Mouse (Mus musculus) hindbrain, embryonic 15.5 days (tissue): Measurements from ENCODE around the gene Tmem132c. TPM values are rescaled to one million over a fixed set of nuclear protein-coding genes. Genes with fewer than 3 reads are reported as not detected.
A peak's percentile ranks its signal among the peaks of the same experiment; 100 is the strongest.

Experiments used
- ATAC-seq: fragments of 200-750 bp; cut with Nextera tagmentation; 2 replicates; pipeline ENCODE4 v1.8.0; 2017; ENCODE audit warnings: low read depth, moderate number of reproducible peaks, moderate TSS enrichment; ENCODE audit not compliant: low FRiP score
- H3K27ac ChIP-seq: fragments of 300-500 bp; sonication (generic); replicated peaks from 2 replicates; pipeline ENCODE4 v1.5.1; 2015; ENCODE audit warnings: mild to moderate bottlenecking, inconsistent platforms
- H3K27me3 ChIP-seq: fragments of 300-500 bp; sonication (generic); 2 replicates; pipeline ENCODE4 v1.6.1; 2015; ENCODE audit warnings: control low read depth, inconsistent platforms
- H3K36me3 ChIP-seq: fragments of 300-500 bp; sonication (generic); 2 replicates; pipeline ENCODE4 v1.6.1; 2015; ENCODE audit warnings: control low read depth, inconsistent platforms
- H3K4me1 ChIP-seq: fragments of 300-500 bp; sonication (generic); replicated peaks from 2 replicates; pipeline ENCODE4 v1.6.1; 2015; ENCODE audit warnings: control low read depth, inconsistent platforms
- H3K4me2 ChIP-seq: fragments of 300-500 bp; sonication (generic); 2 replicates; pipeline ENCODE4 v1.6.1; 2015; ENCODE audit warnings: moderate library complexity, mild to moderate bottlenecking, inconsistent platforms
- H3K4me3 ChIP-seq: fragments of 300-500 bp; sonication (generic); 2 replicates; pipeline ENCODE4 v1.5.1; 2015; ENCODE audit warnings: mild to moderate bottlenecking, inconsistent platforms
- H3K9ac ChIP-seq: fragments of 300-500 bp; sonication (generic); 2 replicates; pipeline ENCODE4 v1.6.1; 2015; ENCODE audit warnings: inconsistent platforms
- H3K9me3 ChIP-seq: fragments of 300-500 bp; sonication (generic); 2 replicates; pipeline ENCODE4 v1.6.1; 2016; ENCODE audit warnings: control low read depth, inconsistent platforms
- WGBS: fragments of 180-500 bp; shearing (Covaris S2); methylation state at CpG from one replicate; pipeline ENCODE4 v1.1.7; 2015; 5-methylcytosine and 5-hydroxymethylcytosine counted together
- polyA plus RNA-seq: library from polyadenylated mRNA; unstranded; fragments of >200 nt; fragmentation: Nextera tagmentation; extraction: Ambion mirVana; gene quantifications from 2 replicates; pipeline ENCODE4 v1.2.1, GENCODE M21; 2015

Gene Tmem132c
- polyA plus RNA-seq, 1 experiment from 2014 or later, result 16.4 TPM

DNA sequence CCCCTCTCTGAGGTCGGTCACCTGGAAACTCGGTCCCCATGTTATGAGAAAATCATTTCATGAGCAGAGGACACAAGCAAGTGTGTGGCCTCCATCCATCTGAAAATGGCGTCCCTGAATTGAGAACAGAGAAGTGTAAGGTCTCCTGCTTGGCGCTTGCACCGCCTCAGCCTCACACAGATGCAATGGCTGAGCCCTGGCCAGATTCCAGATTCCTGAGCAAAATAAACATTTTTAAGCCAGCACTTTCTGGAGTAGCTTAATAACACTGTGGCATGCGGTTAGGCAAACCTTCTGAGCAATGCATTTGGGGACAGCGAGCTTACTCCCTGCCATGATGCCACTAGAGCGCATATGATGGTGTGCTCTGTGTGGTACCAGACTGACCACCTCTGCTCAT lies 48.1 kb downstream of the Tmem132c start:
- peaks cover 23% of the 10 kb centered on the region for H3K4me1 ChIP-seq
- no peak overlapping the region for H3K4me2 ChIP-seq
- ATAC-seq, result no peak
- H3K27ac ChIP-seq, result no peak overlapping the region
- no peaks in the 10 kb centered on the region for H3K9me3 ChIP-seq
- 93% methylated on average over 8 of the region's 8 CpGs for WGBS
- no peak overlapping the region for H3K9ac ChIP-seq
- no peaks in the 10 kb centered on the region for H3K36me3 ChIP-seq
- H3K27me3 ChIP-seq, result no peaks in the 10 kb centered on the region
- no peak overlapping the region for H3K4me3 ChIP-seq

DNA sequence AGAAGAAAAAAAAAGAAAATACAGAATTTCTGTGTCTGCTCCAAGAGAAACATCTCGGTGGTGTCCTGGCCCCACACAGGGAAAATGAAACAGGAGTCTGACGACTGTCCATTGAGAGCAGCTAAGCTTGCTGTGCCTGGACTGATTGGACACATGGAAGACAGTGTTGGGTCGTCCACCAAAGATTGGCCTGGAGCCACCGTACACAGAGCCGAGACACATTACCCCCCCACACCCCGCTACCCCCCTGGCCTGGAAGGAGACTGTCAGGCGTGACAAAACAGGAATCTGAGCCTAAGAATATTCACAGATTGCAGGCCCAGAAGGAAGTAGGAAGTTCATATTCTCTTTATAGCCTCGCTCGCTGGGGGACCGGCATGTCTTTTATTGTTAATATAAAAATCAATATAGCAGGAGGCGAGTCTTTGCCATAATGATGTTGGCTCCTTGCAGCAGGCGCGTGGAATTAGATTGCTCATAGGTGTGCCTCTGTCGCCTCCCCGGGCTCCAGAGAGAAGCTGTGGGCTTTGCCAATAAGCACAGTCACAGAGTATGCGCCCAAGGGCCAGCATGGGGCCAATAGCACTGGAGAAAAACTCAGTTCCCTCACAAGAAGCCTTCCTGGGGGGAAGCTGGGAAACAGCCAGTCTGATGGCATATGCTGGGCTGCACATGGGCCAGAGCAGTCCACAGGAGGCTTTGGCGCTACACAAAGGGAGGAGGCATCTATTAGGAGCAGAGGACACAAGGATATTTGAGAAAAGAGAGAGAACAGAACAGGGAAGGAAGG lies 49.0 kb downstream of the Tmem132c start:
- Histone ChIP-seq H3K9me3 (no peaks in the 10 kb centered on the region), H3K9ac (no peak overlapping the region), H3K27me3 (no peaks in the 10 kb centered on the region), H3K36me3 (no peaks in the 10 kb centered on the region), H3K4me3 (no peak overlapping the region), H3K27ac (peak overlapping the region; percentile 69), H3K4me2 (peak overlapping the region; percentile 2; the same call in 1 of the 2 replicates), H3K4me1 (peaks cover 23% of the 10 kb centered on the region)
- peak; percentile 79 for ATAC-seq
- 20% methylated on average over 17 of the region's 17 CpGs for WGBS

DNA sequence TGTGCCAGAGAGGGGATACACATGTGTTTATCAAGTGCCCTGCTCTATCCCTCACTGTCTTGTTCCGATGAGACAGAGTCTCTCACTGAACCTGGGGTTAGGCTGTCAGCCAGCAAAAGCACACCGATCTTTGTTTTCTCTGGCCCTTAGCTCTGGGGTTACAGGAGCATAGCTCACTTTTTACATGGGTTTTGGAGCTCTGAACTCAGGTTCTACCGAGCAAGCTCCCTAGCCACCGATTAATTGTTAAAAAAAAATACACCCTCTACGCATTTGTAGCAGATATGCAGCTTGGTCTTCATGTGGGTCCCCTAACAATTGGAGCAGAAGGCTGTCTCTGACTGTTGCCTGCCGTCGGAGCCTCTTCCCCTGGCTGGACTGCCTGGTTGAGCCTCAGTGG lies 50.0 kb downstream of the Tmem132c start:
- Histone ChIP-seq H3K4me3 (no peak overlapping the region), H3K27ac (peak overlapping the region; percentile 69; the same call in 1 of the 2 replicates), H3K9ac (no peak overlapping the region), H3K36me3 (no peaks in the 10 kb centered on the region), H3K4me1 (peaks cover 22% of the 10 kb centered on the region), H3K4me2 (no peak overlapping the region), H3K9me3 (no peaks in the 10 kb centered on the region), H3K27me3 (no peaks in the 10 kb centered on the region)
- 58% methylated on average over 7 of the region's 7 CpGs for WGBS
- no peak for ATAC-seq

DNA sequence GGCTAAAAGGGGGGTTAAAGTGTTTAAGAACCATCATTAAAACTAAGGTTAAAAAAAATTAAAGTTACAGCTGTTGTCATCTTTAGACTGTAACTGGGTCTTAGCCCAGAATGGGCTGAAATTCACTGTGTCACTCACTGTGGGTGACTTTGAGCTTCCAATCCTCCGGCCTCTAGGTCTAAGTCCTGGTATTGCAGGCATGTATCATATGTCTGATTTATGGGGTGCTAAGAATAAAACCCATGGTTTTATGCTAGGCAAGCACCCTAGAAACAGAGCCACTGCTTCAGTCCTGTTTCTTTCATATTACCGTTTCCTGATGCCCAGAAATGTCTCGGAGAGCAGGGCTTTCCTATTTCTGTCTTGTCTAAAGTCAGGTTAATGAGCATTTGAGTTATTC lies 52.1 kb downstream of the Tmem132c start:
- Histone ChIP-seq H3K4me2 (no peak overlapping the region), H3K36me3 (no peaks in the 10 kb centered on the region), H3K27me3 (no peaks in the 10 kb centered on the region), H3K9me3 (no peaks in the 10 kb centered on the region), H3K4me3 (no peak overlapping the region), H3K9ac (no peak overlapping the region), H3K27ac (no peak overlapping the region), H3K4me1 (peaks cover 29% of the 10 kb centered on the region)
- ATAC-seq, result no peak
- 83% methylated on average over 3 of the region's 3 CpGs for WGBS

DNA sequence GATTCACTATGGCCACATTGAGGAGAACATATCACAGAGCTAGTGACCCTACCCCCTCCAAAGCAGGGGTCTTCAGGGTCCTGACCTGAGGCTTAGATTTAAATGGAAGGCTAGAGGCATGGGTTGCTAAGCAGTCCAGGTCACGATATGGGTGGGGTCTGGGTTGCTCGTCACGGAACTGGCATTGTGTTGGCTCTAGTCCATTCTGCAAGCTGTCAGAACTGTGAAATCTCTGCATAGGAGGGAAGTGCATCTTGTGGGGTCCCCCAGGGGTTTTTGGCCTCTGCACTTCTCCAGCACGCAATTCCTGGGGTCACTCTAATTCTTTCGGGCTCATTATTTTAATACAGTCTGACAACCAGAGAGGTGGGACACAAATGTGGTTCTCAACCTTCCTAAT lies 55.9 kb downstream of the Tmem132c start:
- H3K4me1 ChIP-seq, result peaks cover 29% of the 10 kb centered on the region
- H3K4me3 ChIP-seq, result no peak overlapping the region
- no peak for ATAC-seq
- no peak overlapping the region for H3K4me2 ChIP-seq
- no peaks in the 10 kb centered on the region for H3K9me3 ChIP-seq
- 14% methylated on average over 5 of the region's 5 CpGs for WGBS
- no peaks in the 10 kb centered on the region for H3K36me3 ChIP-seq
- H3K27ac ChIP-seq, result no peak overlapping the region
- no peak overlapping the region for H3K9ac ChIP-seq
- no peaks in the 10 kb centered on the region for H3K27me3 ChIP-seq

DNA sequence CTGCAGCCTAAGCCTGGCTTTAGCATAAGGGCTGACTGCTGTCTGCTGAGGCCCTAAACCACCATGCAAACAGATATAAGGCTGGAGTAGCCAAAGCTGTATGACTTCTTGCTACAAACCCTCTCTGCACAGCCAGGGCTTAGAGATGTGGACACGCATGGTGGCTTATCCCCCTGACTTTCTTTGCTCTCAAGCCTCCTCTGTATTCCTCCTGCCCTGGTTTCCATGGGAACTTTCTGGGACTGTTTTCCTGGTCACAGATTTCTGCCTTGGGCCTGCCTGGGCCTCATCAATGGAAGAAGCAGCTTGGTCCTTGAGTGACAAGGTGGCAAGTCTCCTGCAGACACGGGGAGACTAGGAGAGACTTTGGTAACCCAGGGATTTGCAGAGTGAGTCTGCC lies 56.5 kb downstream of the Tmem132c start:
- Histone ChIP-seq H3K36me3 (no peaks in the 10 kb centered on the region), H3K27ac (no peak overlapping the region), H3K4me3 (no peak overlapping the region), H3K4me2 (no peak overlapping the region), H3K9ac (no peak overlapping the region), H3K4me1 (peaks cover 29% of the 10 kb centered on the region), H3K27me3 (no peaks in the 10 kb centered on the region), H3K9me3 (no peaks in the 10 kb centered on the region)
- no peak for ATAC-seq
- WGBS, result 27% methylated on average over 2 of the region's 2 CpGs

DNA sequence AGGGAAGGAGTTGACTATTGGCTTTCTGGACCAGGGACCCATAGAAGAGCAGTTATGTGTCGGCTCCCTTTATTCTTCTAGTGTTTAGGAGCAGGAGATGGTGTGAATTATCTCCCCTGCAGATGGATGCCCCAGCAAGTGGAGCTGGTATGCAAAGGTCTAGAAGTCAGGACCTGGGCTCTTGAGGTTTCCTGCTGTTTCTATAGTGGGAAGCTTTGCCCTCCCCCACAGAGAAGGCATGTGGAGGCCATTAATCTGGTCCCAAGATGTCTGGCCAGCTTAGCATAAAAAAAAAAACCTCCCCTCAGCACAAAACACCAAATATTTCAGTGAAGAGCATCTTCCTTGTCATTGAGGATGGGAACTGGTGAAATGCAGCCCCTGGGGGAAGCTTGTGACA lies 57.4 kb downstream of the Tmem132c start:
- Histone ChIP-seq H3K9me3 (no peaks in the 10 kb centered on the region), H3K27ac (no peak overlapping the region), H3K9ac (no peak overlapping the region), H3K4me3 (no peak overlapping the region), H3K27me3 (no peaks in the 10 kb centered on the region), H3K4me1 (peaks cover 29% of the 10 kb centered on the region), H3K36me3 (no peaks in the 10 kb centered on the region), H3K4me2 (no peak overlapping the region)
- no peak for ATAC-seq
- WGBS, result 39% methylated on average over 1 of the region's 1 CpGs

DNA sequence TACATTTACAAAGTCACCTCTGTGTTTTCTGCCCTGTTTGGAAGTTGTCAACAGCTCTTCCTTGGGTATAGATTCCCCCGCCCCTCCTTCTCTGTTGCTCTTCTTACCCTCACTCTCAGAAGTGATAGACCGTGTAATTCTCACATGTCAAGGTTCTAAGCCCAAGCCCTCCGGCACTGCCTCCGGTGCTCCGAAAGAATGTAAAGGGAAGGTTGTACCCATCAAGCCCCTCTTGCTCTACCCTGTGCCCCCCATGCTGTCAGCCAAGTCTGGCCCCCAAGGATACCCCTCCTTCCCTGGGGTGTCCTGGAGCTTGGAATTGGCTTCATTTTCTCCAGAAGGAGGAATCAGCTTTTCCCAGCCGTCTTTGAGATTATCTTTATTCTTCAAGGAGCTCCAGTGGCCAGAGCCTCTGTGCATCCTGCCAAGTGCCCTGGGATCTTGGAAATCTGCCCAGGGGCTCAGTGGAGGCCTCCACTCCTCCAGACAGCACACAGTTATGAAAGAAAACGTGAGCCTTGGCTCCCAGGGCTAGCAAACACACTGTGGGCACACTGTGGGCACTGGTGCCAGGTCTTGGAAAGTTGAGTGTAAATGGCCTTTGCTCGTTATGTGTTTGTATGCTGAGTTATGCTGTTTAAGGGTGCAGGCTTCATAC lies 59.1 kb downstream of the Tmem132c start:
- H3K4me3 ChIP-seq, result no peak overlapping the region
- H3K4me2 ChIP-seq, result peak overlapping the region; percentile 21
- peak; percentile 87; the same call in 1 of the 2 replicates for ATAC-seq
- H3K27me3 ChIP-seq, result no peaks in the 10 kb centered on the region
- H3K9me3 ChIP-seq, result no peaks in the 10 kb centered on the region
- H3K36me3 ChIP-seq, result no peaks in the 10 kb centered on the region
- 25% methylated on average over 8 of the region's 8 CpGs for WGBS
- no peak overlapping the region for H3K9ac ChIP-seq
- peak overlapping the region; percentile 39; the same call in 1 of the 2 replicates for H3K27ac ChIP-seq
- peaks cover 30% of the 10 kb centered on the region for H3K4me1 ChIP-seq

DNA sequence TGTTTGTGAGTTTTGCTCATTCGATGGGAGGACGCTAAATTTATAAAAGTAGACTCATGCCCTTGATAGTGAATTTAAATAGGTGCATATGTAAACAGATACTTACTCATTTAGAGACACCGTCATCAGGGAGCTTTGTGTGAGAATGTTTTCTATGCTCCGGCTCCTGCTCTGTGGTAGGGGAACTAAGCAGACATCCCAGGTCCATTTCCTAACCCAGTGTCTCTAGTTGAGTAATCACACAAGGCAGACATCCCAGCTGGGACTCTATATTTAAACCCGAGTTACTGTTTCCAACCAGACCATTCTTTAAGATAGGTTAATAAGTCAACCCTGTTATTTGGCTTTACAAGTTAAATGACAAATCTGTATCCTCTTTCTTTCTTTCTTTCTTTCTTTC lies 63.7 kb downstream of the Tmem132c start:
- ATAC-seq, result no peak
- Histone ChIP-seq H3K4me1 (peaks cover 11% of the 10 kb centered on the region), H3K27me3 (no peaks in the 10 kb centered on the region), H3K4me2 (no peak overlapping the region), H3K9me3 (no peaks in the 10 kb centered on the region), H3K27ac (no peak overlapping the region), H3K4me3 (no peak overlapping the region), H3K36me3 (no peaks in the 10 kb centered on the region), H3K9ac (no peak overlapping the region)
- 48% methylated on average over 5 of the region's 5 CpGs for WGBS

DNA sequence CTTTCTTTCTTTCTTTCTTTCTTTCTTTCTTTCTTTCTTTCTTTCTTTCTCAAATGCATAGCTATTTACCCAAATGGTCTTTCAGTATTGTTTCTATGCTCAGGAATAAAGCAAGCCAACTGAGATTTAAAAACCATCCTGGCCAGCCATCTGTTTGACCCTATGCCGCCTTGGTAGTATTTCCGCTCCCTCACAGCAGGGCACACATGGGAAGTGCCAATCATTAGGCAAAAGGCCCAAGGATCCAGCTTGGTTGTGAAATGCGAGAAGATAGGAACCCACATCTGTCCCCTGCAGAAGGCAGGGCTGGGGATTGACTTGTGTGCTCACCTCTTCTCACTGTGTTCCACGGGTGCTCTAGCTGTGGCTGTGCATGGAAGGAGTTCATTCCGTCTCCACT lies 64.1 kb downstream of the Tmem132c start:
- Histone ChIP-seq H3K27me3 (no peaks in the 10 kb centered on the region), H3K4me3 (no peak overlapping the region), H3K4me1 (peaks cover 7% of the 10 kb centered on the region), H3K9ac (no peak overlapping the region), H3K9me3 (no peaks in the 10 kb centered on the region), H3K27ac (no peak overlapping the region), H3K4me2 (no peak overlapping the region), H3K36me3 (no peaks in the 10 kb centered on the region)
- no peak for ATAC-seq
- 30% methylated on average over 5 of the region's 5 CpGs for WGBS

DNA sequence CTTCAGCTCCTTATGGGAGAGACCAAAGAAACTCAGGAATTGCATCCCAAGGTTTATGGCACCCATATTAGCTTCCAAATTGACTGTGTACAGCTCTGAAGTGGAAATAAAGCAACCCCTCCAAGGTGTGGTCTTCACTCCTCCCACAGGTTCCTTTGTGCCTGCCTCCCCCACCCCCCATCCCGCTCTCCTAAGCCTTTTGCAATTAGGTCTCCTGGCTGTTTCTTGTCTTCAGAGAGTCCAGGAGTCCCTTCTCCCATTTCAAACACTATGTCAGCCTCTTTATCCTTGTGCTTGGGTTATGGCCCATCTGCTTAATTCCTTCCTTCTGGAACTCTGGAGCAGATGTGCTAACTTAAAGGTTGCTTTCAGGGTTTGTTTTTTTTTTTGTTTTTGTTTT lies 65.1 kb downstream of the Tmem132c start:
- Histone ChIP-seq H3K36me3 (no peaks in the 10 kb centered on the region), H3K9ac (no peak overlapping the region), H3K4me2 (no peak overlapping the region), H3K9me3 (no peaks in the 10 kb centered on the region), H3K27me3 (no peaks in the 10 kb centered on the region), H3K27ac (no peak overlapping the region), H3K4me3 (no peak overlapping the region), H3K4me1 (peaks cover 3% of the 10 kb centered on the region; the same call in 1 of the 2 replicates)
- 63% methylated on average over 1 of the region's 1 CpGs for WGBS
- ATAC-seq, result no peak

DNA sequence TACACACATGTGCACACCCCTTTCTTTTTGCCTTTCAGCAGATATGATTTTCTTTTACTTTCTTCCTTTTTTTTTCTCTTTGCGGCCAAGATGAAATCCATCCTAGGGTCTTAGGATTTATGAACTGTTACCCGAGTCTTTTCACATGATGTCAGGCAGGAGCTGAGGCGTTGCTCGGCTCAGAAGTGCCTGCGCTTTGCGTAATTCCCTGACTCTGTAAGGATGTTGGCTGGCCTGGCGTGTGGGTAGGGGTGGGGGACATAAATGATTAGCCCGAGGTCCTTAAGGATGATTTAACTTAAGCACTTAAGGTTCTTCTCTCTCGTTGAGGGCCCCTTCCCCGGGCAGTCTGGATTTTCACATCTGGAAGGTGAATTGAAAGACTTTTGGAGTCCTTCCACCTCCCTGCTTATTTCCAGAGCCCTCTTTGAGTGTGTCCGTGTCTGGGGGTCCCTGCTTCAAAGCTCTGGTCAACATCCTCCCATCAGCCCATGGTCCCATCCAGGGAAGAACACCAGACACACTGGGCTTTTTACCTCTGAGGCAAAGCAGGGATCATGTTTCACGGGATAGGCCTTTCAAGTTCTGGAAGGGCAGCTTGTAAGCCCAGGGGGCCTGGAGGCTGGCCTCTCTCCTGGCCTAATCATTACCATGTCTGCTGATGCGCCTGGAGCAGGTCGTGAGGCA lies 68.9 kb downstream of the Tmem132c start:
- 59% methylated on average over 14 of the region's 14 CpGs for WGBS
- ATAC-seq, result no peak

More for the DNA sequence above, 68.9 kb downstream of the Tmem132c start:
- Histone ChIP-seq H3K9ac (no peak overlapping the region), H3K4me3 (no peak overlapping the region), H3K9me3 (no peaks in the 10 kb centered on the region), H3K27ac (no peak overlapping the region), H3K4me1 (peaks cover 3% of the 10 kb centered on the region; the same call in 1 of the 2 replicates), H3K27me3 (no peaks in the 10 kb centered on the region), H3K4me2 (no peak overlapping the region), H3K36me3 (no peaks in the 10 kb centered on the region)
